Mouse (Mus musculus): ENCODE results near the gene Cryga. TPM values are rescaled to one million over a fixed set of nuclear protein-coding genes. Genes with fewer than 3 reads are reported as not detected.

Cryga gene
- total and polyA plus RNA-seq, 2 experiments from 2014 or later = 0.44 TPM; not detected in 1

DNA sequence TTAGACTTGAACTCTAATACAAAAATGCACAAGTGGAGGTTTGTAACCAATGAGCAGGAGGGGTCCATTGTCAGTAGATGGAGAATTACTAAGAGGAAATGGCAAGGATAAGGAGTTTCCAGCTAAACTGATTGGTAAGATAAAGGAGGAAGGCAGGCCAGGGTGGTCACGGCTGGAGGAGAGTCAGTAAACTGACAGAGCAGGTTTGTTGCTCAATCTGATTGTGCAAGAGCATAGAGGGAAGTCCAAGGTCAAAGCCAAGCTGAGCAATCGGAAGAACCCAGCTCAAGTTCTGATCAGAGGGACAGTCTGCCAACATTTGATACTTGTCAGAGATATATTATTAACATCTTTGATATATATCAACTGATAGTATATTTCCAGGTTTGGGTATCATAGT lies 12.8 kb downstream of the Cryga start:
- no peak overlapping the region for H3K4me3 ChIP-seq (ENCODE audit: low read depth, low read length)
- H3K27me3 ChIP-seq (ENCODE audit: insufficient read depth, low read length) = no peaks in the 10 kb centered on the region
- H3K27ac ChIP-seq (ENCODE audit: low read depth, low read length) = no peak overlapping the region
- TF ChIP-seq CTCF (IDR thresholded peaks at IDR 0.05; ENCODE audit: low read depth) = no peak
- ATAC-seq (no peak), DNase-seq (no peak)
- H3K36me3 ChIP-seq (ENCODE audit: insufficient read depth) = no peaks in the 10 kb centered on the region
- no peak overlapping the region for H3K9ac ChIP-seq
- no peaks in the 10 kb centered on the region for H3K9me3 ChIP-seq (ENCODE audit: low read length)
- H3K4me2 ChIP-seq (ENCODE audit: low read depth) = no peak overlapping the region
- 82% methylated on average over 2 of the region's 2 CpGs for WGBS
- H3K4me1 ChIP-seq (ENCODE audit: insufficient read depth) = no peaks in the 10 kb centered on the region

DNA sequence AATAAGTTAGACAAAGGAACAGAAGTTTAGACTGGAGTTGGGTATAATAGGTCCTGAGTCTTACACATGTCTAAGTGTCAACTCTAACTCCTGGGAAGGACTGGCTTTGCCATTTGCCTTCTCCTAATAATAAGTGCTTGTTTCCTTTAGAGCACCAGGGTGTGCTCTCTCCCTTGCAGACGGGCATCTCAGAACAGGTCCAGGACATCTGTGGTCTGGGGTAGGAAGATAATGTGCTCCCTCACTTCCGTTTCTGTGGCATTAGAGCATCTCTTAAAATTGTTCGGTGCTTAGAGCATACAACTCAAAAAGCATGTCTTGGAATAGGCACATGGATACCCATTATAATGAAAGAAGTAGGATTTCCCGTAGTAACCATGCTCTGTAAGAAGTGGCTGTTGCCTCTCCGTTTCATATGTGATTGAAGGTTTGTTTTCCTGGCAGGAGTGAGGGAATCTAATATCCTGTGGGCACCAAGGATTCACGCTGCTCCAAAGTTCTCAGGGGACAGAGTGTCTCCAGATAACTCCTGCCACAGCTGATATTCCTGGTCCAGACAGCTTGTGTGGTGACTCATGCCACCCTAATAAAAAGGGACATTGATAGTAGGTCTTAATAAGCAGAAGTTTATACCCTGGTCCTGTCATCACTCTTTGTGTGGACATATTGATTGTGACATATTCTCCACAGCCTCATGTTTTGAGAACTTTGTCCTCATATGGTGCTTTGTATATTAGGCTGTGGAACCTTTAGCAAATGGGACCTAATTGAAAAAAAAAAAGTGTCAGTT lies 14.4 kb downstream of the Cryga start:
- no peak overlapping the region for H3K4me2 ChIP-seq (ENCODE audit: low read depth)
- no peak for DNase-seq
- ATAC-seq = no peak
- H3K9ac ChIP-seq = no peak overlapping the region
- no peak overlapping the region for H3K27ac ChIP-seq (ENCODE audit: low read depth, low read length)
- TF ChIP-seq CTCF (IDR thresholded peaks at IDR 0.05; ENCODE audit: low read depth) = no peak
- no peaks in the 10 kb centered on the region for H3K27me3 ChIP-seq (ENCODE audit: insufficient read depth, low read length)
- 84% methylated on average over 6 of the region's 6 CpGs for WGBS
- no peaks in the 10 kb centered on the region for H3K4me1 ChIP-seq (ENCODE audit: insufficient read depth)
- H3K4me3 ChIP-seq (ENCODE audit: low read depth, low read length) = no peak overlapping the region
- H3K36me3 ChIP-seq (ENCODE audit: insufficient read depth) = no peaks in the 10 kb centered on the region
- H3K9me3 ChIP-seq (ENCODE audit: low read length) = no peaks in the 10 kb centered on the region

DNA sequence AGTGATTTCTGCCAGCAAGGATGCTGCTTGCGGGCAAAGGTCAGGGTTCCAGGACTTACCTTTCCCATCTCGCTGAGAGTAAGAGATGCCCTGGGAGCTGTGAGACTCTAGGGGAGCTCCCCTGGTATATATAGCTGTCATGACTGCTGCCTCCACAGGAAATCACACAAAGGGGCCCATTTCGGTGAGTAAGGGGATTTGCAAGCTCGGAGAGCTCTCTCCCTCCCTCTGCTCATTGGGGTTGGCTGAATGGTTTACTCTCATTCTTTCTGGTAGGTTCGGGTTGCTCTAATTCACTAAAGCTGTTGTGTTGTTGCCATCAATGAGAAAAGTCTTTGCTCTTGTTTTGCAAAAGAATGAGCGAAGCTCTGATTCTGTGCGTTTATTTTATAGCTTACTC lies 21.0 kb downstream of the Cryga start, which contains the start of gene Crygb:
Crygb (minus strand) TSS at position 101 of the 400 bp plus-strand sequence.
- Histone ChIP-seq H3K4me3 (ENCODE audit: low read depth, low read length) (no peak within 1 kb of the TSS), H3K9me3 (ENCODE audit: low read length) (no peaks in the 10 kb centered on the region), H3K9ac (no peak within 1 kb of the TSS), H3K27me3 (ENCODE audit: insufficient read depth, low read length) (no peaks in the 10 kb centered on the region), H3K4me2 (ENCODE audit: low read depth) (no peak within 1 kb of the TSS), H3K36me3 (ENCODE audit: insufficient read depth) (no peaks in the 10 kb centered on the region), H3K4me1 (ENCODE audit: insufficient read depth) (no peaks in the 10 kb centered on the region), H3K27ac (ENCODE audit: low read depth, low read length) (no peak within 1 kb of the TSS)
- 27% methylated on average over 7 of the region's 7 CpGs for WGBS
- ATAC-seq = no peak
- DNase-seq = no peak
- TF ChIP-seq CTCF (IDR thresholded peaks at IDR 0.05; ENCODE audit: low read depth) = no peak

DNA sequence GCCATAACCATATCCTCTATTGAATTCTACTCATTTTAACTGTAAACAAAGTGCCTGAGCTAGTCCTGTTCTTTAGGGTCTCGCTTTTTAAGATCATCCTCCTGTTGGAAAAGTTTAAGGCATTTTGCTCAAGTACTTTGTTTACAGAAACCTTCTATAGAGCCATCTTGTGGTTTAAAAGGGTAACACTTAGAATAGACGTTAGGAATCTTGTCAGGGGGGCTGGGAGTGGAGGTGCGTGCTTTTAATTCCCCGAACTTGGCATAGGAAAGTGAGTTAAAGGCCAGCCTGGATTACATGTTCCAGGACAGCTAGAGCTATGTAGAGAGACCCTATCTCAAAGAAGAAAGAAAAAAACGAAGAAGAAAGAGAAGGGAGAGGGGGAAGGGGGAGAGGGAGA lies 27.6 kb downstream of the Cryga start:
- no peaks in the 10 kb centered on the region for H3K36me3 ChIP-seq (ENCODE audit: insufficient read depth)
- WGBS = 19% methylated on average over 5 of the region's 5 CpGs
- H3K9ac ChIP-seq = no peak overlapping the region
- TF ChIP-seq CTCF (IDR thresholded peaks at IDR 0.05; ENCODE audit: low read depth) = peak; percentile 56
- H3K27me3 ChIP-seq (ENCODE audit: insufficient read depth, low read length) = no peaks in the 10 kb centered on the region
- H3K4me1 ChIP-seq (ENCODE audit: insufficient read depth) = no peaks in the 10 kb centered on the region
- DNase-seq (no peak), ATAC-seq (no peak)
- no peak overlapping the region for H3K4me2 ChIP-seq (ENCODE audit: low read depth)
- no peak overlapping the region for H3K27ac ChIP-seq (ENCODE audit: low read depth, low read length)
- no peaks in the 10 kb centered on the region for H3K9me3 ChIP-seq (ENCODE audit: low read length)
- no peak overlapping the region for H3K4me3 ChIP-seq (ENCODE audit: low read depth, low read length)

DNA sequence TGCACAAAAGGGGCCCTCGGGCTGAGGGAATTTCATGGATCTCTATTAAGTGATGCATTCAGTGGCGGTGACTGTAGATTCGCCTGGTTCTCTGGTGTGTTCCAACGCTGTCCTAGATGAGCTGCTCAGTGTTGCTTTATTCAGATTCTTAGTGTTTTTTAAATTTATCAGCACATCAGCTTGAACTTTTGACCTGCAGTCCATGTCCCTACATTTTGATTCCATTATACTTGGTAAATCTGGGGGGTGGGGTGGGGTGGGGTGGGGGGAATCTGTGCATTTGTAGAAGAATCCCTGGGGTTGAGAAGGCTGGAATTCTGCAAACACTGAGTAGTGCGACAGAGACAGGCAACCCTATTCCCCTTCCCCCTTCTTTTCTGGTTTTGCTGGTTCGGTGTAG lies 29.6 kb downstream of the Cryga start, which contains the start of gene Crygc:
Crygc (minus strand) TSS at position 101 of the 400 bp plus-strand sequence.
- TF ChIP-seq CTCF (IDR thresholded peaks at IDR 0.05; ENCODE audit: low read depth) = no peak

DNA sequence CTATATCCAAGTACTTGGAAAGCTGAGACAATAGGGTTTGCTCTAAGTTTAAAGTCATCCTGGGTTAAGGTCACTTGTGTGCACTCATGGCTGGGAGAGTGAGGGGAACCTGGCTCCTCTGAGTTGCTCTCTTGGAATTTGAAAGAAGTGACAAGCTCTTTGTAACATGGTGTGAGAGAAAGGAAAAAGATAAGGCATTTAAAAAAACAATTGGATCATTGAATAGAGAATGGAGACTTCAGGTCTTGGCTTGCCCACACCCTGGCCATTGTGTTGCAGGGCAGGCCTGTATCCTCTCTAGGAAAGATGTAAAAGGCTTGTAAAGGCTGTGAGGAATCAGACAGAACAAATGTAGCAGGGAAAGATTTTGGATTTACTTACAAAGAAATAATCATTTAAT lies 35.3 kb downstream of the Cryga start:
- Histone ChIP-seq H3K4me3 (ENCODE audit: low read depth, low read length) (no peak overlapping the region), H3K9ac (no peak overlapping the region), H3K27me3 (ENCODE audit: insufficient read depth, low read length) (no peaks in the 10 kb centered on the region), H3K27ac (ENCODE audit: low read depth, low read length) (no peak overlapping the region), H3K4me1 (ENCODE audit: insufficient read depth) (no peaks in the 10 kb centered on the region), H3K9me3 (ENCODE audit: low read length) (no peaks in the 10 kb centered on the region), H3K4me2 (ENCODE audit: low read depth) (no peak overlapping the region), H3K36me3 (ENCODE audit: insufficient read depth) (no peaks in the 10 kb centered on the region)
- no peak for ATAC-seq
- no peak for TF ChIP-seq CTCF (IDR thresholded peaks at IDR 0.05; ENCODE audit: low read depth)
- DNase-seq = no peak

More for the DNA sequence above, 29.6 kb downstream of the Cryga start, which contains the start of gene Crygc:
- WGBS = 58% methylated on average over 6 of the region's 6 CpGs
- Histone ChIP-seq H3K4me3 (ENCODE audit: low read depth, low read length) (no peak within 1 kb of the TSS), H3K9ac (no peak within 1 kb of the TSS), H3K27me3 (ENCODE audit: insufficient read depth, low read length) (no peaks in the 10 kb centered on the region), H3K9me3 (ENCODE audit: low read length) (no peaks in the 10 kb centered on the region), H3K4me2 (ENCODE audit: low read depth) (no peak within 1 kb of the TSS), H3K27ac (ENCODE audit: low read depth, low read length) (no peak within 1 kb of the TSS), H3K36me3 (ENCODE audit: insufficient read depth) (no peaks in the 10 kb centered on the region), H3K4me1 (ENCODE audit: insufficient read depth) (no peaks in the 10 kb centered on the region)
- DNase-seq = no peak
- no peak for ATAC-seq

DNA sequence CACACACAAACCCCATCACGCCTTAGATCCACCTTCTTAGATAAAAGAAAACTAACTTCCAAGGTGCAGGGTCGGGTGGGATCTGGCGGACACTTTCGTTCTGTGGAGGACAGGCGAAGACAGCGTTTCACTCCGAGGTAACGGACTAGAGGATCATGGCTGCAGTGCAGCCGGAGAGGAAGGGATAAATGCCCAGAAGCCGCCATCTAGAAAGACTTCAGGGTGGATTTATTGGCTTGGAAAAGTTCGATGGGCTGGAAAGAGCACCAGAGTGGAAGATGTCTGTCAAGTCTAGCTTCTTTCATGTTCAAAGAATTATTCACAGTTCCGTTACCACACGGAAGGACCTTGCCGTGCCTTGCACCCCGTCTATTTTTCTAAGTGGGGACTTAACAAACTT lies 39.0 kb downstream of the Cryga start:
- Histone ChIP-seq H3K4me3 (ENCODE audit: low read depth, low read length) (no peak overlapping the region), H3K9me3 (ENCODE audit: low read length) (no peaks in the 10 kb centered on the region), H3K27me3 (ENCODE audit: insufficient read depth, low read length) (no peaks in the 10 kb centered on the region), H3K36me3 (ENCODE audit: insufficient read depth) (no peaks in the 10 kb centered on the region), H3K9ac (no peak overlapping the region), H3K4me2 (ENCODE audit: low read depth) (no peak overlapping the region), H3K4me1 (ENCODE audit: insufficient read depth) (no peaks in the 10 kb centered on the region), H3K27ac (ENCODE audit: low read depth, low read length) (no peak overlapping the region)
- DNase-seq (no peak), ATAC-seq (no peak)
- WGBS = 72% methylated on average over 15 of the region's 15 CpGs
- TF ChIP-seq CTCF (IDR thresholded peaks at IDR 0.05; ENCODE audit: low read depth) = no peak
